Mouse (Mus musculus) lung, adult 2 months (tissue): ENCODE data around the gene Stxbp3. TPM values are rescaled to one million over a fixed set of nuclear protein-coding genes. Genes with fewer than 3 reads are reported as not detected.

ENCODE experiments used
- DNase-seq: peaks from one replicate; pipeline ENCODE4 v3.0.0; 2022
- H3K4me1 ChIP-seq: fragments of 200-500 bp; 2 replicates; pipeline ENCODE4 v1.6.1; 2011; ENCODE audit warnings: low read length; ENCODE audit not compliant: control insufficient read depth, insufficient read depth
- H3K4me3 ChIP-seq: fragments of 200-500 bp; replicated peaks from 2 replicates; pipeline ENCODE3; 2011; ENCODE audit warnings: low read depth, mild to moderate bottlenecking, control low read depth, low read length; ENCODE audit errors: extremely low read depth
- CTCF ChIP-seq: fragments of 200-500 bp; IDR thresholded peaks from 2 replicates; pipeline ENCODE4 v1.5.1; 2011; ENCODE audit warnings: mild to moderate bottlenecking, low read length, control low read depth; ENCODE audit not compliant: insufficient read depth
- POLR2A ChIP-seq: fragments of 200-500 bp; IDR thresholded peaks from 2 replicates; pipeline ENCODE4 v1.6.1; 2011; ENCODE audit warnings: low read depth, mild to moderate bottlenecking, control low read depth, low read length, borderline replicate concordance; ENCODE audit errors: extremely low read depth
- WGBS: fragments of 180-500 bp; shearing (Covaris S2); methylation state at CpG from one replicate; pipeline ENCODE4 v1.1.7; 2018; 5-methylcytosine and 5-hydroxymethylcytosine counted together
- polyA plus RNA-seq: library from polyadenylated mRNA; depleted of rRNA; stranded (reverse); fragments of >200 nt; gene quantifications from 2 replicates; pipeline ENCODE4 v1.2.3, GENCODE M21; 2012

Stxbp3 gene
- polyA plus RNA-seq, 1 experiment: 14.6 TPM

DNA sequence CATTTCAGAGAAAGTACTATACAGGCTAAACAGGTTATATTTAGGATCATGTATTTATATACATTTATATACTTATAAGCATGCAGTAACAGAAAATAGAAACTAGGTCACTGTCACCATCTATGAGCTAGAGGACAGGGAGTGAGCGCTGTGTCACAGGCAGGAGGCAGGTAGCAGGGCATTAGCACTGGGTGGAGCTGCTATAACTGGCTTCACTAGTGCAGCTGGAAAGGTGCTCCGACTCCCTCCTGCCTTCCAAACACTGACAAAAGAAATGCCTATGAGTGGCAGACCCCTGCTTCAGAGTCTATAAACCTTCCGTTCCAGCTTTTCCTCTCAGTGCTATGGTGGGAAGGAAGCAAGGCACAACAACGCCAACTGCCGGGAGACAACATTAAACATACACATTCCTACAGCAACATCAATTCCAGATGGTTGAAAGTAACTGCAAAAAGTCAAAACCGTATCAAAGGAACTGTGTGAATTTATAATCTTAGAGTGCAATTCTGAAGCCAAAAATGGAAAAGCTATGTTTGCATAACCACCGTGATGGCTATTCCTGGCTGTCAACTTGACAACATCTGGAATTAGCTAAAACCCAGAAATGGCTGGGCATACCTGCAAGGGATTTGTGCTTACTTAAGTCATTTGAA, 49.1 kb downstream of the Stxbp3 start:
- Histone ChIP-seq H3K4me1 (peaks cover 3% of the 10 kb centered on the region; the same call in 1 of the 2 replicates), H3K4me3 (no peak overlapping the region)
- TF ChIP-seq POLR2A: no peak
- TF ChIP-seq CTCF: no peak
- DNase-seq: no peak
- WGBS: 66% methylated on average over 7 of the region's 7 CpGs

DNA sequence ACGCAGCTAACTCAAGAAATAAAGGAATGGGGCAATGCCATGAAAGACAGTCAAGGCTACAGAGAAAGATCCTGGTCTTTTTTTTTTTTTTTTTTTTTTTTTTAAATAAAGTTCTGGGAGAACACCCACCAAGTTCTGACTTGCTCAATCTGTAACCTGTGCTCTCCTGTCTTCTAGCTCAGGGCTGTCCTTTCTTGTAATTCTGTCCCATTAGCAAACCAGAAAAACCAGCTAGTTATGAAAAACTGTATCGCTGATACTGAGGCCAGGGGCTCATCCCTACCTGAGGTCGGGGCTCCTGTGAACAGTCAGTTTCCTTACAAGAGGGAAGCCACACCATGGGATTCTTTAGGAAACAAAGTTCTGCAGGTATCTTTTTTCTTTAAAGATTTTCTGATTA, 49.8 kb downstream of the Stxbp3 start:
- TF ChIP-seq POLR2A (no peak), CTCF (no peak)
- Histone ChIP-seq H3K4me3 (no peak overlapping the region), H3K4me1 (peaks cover 3% of the 10 kb centered on the region; the same call in 1 of the 2 replicates)
- WGBS: 86% methylated on average over 3 of the region's 3 CpGs
- no peak for DNase-seq

DNA sequence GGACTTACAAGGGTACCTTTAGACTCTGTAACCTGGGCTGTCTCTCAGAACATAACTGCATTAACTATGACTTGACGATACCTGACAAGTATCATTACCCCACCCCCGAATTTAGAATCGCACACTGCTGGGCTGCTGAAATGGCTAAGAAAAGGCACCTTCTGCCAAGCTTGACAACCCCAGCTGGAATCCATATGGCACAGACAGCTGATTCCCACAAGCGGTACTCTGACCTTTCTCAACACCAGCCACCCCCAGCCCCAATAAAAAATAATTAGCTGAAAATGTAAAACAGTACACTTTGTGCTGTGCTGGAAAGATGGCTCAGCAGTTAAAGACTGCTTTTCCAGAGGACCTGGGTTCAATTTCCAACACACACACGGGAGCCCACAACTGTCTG, 51.0 kb downstream of the Stxbp3 start:
- no peak for DNase-seq
- WGBS: 81% methylated on average over 5 of the region's 5 CpGs
- no peak overlapping the region for H3K4me3 ChIP-seq
- peaks cover 3% of the 10 kb centered on the region; the same call in 1 of the 2 replicates for H3K4me1 ChIP-seq
- TF ChIP-seq POLR2A (no peak), CTCF (no peak)

DNA sequence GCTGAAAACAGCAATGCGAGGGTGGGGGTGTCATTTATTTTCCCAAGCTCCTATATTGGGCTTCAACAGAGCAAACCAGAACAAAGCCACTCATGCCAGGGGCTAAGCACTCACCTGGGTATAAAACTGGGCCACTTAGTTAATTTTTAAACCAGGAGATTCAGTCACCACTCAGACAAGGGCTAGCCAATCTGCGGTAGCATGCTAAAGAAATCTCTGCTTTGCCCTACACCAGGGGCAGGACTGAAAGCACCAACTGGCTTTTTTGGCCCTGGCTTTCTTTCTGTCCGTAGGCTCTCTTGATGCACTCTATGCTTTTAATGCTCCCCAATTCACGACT, 51.9 kb downstream of the Stxbp3 start:
- TF ChIP-seq CTCF (no peak), POLR2A (no peak)

DNA sequence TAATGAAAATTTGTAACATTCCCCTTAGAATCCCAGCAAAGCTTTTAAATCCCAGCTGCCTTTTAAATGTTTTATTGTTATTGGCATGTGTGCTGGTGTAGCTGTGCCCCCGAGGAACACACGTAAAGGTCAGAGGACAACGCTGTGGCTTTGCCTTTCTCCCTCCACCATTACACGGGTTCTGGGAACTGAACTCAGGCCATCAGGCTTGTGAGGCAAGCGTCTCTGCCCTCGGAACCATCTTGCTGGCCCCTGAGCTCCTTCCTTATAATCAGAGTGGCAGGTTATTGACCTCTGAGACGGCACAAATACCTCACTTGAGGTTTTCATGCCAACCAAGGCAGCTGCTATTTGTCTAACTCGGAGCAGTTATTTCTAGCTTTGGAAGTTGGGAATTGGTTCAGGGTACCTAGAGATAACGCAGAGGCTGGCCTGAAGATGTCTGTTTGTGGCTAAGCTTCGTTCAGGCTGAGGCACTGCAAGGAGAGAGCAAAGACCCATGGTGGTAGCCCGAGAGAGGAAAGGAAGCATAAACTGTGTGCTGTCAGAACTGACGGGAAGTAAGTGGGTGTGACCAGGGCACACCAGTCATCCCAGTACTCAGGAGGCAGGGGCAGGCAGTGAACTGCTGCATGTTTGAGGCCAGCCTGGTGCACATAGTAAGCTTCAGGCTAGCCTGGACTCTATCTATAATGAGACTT, 52.4 kb downstream of the Stxbp3 start:
- Histone ChIP-seq H3K4me3 (no peak overlapping the region), H3K4me1 (peaks cover 3% of the 10 kb centered on the region; the same call in 1 of the 2 replicates)
- DNase-seq: no peak
- TF ChIP-seq CTCF: no peak
- no peak for TF ChIP-seq POLR2A
- WGBS: 43% methylated on average over 12 of the region's 12 CpGs

More for the DNA sequence above, 51.9 kb downstream of the Stxbp3 start:
- no peak overlapping the region for H3K4me3 ChIP-seq
- 79% methylated on average over 4 of the region's 4 CpGs for WGBS
- H3K4me1 ChIP-seq: peaks cover 3% of the 10 kb centered on the region; the same call in 1 of the 2 replicates
- DNase-seq: no peak

DNA sequence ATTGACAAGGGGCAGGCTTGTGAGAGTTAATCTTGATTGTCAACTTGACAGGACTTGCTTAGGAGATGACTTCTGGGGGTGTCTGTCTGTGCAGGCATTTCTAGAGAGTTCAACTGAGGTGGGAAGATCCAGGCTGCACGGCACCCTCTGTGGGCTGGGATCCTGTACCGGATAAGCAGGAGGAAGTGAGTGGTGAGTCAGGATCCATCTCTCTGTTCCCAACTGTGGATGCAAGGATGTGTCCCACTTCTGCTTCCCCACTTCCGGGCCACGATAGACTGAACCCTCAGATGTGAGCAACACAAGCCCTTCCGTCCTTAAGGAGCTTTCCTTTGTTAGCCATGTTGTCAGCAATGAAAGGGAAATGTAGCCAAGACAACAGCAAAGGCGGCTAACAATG, 53.8 kb downstream of the Stxbp3 start:
- 49% methylated on average over 6 of the region's 6 CpGs for WGBS
- Histone ChIP-seq H3K4me3 (no peak overlapping the region), H3K4me1 (peaks cover 3% of the 10 kb centered on the region; the same call in 1 of the 2 replicates)
- no peak for DNase-seq
- TF ChIP-seq POLR2A: no peak
- no peak for TF ChIP-seq CTCF

DNA sequence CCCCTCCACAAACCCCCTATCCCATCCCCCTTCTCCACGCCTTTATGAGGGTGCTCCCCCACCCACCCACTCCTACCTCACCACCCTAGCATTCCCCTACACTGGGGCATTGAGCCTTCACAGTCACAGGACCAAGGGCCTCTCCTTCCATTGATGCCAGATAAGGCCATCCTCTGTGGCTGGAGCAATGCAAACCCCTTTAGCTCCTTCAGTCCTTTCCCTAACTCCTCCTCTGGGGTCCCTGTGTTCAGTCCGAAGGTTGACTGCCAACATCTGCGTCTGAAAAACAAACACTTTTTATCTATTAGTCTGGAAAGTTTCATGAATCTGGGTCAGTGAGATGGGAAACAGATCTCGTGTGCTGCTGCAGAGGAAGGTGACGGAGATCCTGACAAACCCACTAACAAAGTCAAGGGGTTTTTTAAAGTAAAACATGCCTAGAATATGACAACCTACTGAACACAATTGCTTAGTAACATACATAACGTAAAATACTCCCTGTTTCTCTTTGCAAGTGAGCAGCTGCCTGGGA, 57.9 kb downstream of the Stxbp3 start:
- 53% methylated on average over 6 of the region's 6 CpGs for WGBS
- TF ChIP-seq POLR2A (no peak), CTCF (no peak)
- peaks cover 4% of the 10 kb centered on the region; the same call in 1 of the 2 replicates for H3K4me1 ChIP-seq
- no peak for DNase-seq
- no peak overlapping the region for H3K4me3 ChIP-seq

DNA sequence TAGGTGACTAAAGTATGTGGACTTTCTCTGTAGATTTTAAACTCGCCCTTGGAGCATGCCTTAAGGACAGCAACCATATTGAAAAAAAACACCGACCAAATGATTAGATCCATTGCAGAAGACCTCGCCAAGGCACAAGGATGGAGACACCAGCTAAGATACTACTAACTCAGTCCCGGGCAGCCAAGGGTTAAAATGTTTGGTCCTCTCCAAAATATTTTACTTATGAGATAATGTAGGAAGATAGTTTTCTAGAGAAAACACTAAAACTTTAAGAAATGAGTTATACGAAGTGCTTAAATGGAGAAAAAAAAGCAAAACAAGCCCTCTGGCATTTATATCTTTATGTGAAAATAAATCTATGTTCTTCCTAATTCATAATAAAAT, 58.4 kb downstream of the Stxbp3 start:
- DNase-seq: no peak
- no peak overlapping the region for H3K4me3 ChIP-seq
- 71% methylated on average over 5 of the region's 5 CpGs for WGBS
- TF ChIP-seq POLR2A (no peak), CTCF (no peak)
- H3K4me1 ChIP-seq: peaks cover 4% of the 10 kb centered on the region; the same call in 1 of the 2 replicates

DNA sequence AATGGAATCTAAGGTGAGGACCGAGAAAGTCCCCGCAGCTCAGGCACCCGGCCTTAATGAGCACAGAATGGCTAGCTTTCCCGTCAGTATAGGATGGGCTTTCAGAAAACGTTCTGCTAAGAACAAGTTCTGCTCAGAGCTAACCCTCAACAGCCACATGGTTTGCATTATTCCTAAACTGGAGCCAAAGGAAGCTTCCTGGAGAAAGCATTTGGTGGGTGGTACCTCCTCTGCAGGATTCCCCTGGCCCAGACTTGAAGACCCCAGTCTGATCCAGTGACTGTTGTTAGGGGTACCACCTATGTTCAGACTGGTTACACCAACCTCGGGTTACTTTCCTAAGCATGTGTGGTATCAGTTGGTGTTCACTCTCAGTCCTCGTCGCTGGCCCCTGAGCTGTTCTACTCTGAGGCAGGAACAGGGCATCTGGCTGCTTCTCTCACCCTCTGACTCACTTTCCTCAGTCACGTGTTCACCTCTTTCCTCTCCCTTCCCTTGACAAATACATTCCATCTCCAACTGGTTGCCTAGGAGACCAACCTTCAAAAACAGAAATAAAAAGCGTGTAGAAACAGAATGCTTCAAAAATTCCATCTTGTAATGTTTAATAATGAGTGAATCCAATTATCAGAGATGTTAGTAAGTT, 59.0 kb downstream of the Stxbp3 start:
- Histone ChIP-seq H3K4me3 (no peak overlapping the region), H3K4me1 (peaks cover 4% of the 10 kb centered on the region; the same call in 1 of the 2 replicates)
- no peak for TF ChIP-seq CTCF
- TF ChIP-seq POLR2A: no peak
- DNase-seq: peak; percentile 8
- 55% methylated on average over 10 of the region's 10 CpGs for WGBS
